Mouse (Mus musculus): ENCODE data around the gene Pipox.

The Pipox gene

DNA sequence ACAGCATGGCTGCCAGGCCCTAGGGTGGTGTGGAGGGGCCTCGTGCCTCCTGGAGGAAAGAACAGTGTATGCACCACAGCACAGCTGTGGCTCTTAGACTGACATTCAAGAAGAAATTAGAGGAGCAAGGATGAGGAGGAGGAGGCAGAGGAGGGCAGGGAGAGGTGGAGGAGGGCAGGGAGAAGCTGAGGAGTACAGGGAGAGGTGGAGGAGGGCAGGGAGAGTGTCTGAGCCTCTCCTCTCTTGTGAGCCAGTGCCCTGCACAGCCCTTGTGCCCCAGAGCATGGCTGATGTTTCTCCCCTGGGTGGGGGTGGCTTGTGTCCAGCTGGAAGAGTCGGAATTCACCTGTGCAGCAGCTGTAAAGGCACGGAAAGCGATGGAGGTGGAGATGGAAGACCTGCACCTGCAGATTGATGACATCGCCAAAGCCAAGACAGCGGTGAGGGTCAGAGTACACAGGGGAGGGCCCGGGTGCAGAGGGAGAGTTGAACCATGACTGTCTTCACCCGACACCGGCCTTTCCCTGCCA, 46.2 kb downstream of the Pipox start:
- in situ Hi-C loops (cut with MboI, MseI) = loop anchor here (5.0 kb wide), 1 partner anchor 65 kb away; no protein-coding TSS in a partner anchor

DNA sequence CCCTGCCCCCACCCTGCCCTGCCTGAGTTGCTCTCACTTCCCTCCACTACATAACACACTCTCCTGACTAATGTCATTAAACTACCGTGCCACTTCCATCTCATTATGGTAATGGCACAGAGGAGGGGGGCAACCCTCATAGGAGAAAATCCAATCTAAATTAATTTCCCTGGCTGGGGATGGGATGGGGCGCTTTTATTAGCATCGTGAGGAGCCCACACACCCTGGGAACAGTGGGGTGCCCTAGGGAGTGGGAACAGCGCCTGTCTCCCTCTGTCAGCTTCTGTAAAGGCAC, 50.0 kb downstream of the Pipox start:
- in situ Hi-C loops (cut with MboI, MseI) = no loop called here

DNA sequence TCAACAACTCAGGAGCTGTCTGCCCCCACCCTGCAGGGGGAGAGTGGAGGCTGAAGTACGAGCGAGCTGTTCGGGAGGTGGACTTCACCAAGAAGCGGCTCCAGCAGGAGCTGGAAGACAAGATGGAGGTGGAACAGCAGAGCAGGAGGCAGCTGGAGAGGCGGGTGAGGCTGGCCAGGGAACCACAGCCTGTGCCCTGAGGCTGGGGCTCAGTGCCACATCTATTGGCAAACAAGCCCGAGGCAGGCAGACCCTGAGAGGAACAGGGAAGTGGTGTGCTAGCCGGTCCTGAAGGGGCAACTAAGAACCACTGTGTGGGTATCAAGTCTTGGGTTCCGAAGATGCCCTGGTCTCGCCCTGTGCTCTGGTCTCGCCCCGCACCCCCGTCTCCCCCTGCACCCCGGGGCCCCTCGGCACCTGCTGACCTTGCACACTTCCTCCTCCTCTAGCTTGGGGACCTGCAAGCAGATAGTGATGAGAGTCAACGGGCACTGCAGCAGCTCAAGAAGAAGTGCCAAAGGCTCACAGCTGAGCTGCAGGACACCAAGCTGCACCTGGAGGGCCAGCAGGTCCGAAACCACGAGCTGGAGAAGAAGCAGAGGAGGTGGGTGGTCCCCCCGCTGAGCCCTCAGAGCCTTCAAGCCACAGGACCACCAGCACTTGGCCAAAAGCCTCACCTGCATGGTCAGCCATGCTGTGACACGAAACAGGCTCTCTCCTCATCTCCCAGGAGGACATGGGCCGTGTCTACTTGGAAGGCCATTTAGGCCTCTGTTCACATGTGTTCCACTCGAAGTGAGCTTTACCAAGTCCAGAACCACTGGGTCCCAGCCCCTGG, 50.6 kb downstream of the Pipox start:
- in situ Hi-C loops (cut with MboI, MseI) = no loop called here

DNA sequence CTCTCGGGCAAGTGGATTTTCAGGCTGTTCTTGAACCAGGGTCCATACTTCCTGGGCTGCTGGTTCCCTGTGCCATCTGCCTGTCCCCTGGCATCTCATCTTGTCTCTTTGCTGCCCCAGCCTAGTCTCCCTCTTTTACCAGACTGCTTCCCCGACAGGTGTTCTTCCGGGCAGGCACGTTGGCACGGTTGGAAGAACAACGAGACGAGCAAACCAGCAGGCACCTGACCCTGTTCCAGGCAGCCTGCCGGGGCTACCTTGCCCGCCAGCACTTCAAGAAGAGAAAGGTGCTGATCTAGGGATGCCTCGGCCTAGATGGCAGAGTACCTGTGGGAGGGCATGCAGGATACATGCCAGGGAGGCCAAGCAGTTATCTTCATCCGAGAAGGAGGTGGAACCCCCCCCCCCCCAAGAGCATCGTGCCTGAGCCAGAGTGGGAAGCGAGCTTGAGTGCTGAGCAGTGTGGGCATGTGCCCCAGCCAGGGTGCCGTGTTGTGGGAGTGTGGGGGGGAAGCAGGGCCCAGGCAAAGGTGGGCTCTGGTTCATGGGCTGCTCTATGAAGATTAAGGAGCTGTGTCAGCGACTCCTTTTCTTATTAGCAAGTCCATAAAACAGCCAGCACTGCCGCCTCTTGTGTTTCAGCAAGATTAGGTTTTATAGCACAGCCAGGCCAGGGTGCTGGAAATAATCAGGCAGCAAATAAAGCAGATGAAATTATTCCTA, 53.2 kb downstream of the Pipox start:
- in situ Hi-C loops (cut with MboI, MseI) = no loop called here

DNA sequence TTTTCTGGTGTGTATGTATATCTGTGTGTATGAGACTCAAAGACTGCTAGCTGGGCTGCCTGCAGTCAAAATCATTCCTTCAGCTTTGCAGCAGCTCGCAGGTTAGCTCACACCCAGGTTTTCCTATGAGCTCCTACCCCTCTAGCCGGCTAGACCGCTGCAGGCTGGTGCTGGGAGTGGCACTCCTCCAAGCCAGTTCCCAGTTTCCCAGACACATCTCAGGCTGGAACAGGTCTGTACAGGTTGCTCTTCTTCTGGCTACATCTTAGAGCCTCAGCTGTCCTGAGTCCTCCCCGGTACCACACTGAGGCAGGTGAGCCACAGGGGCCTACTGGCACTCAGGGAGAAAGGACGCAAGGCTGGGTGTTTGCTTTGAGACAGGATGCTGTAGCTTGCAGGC, 56.0 kb downstream of the Pipox start:
- in situ Hi-C loops (cut with MboI, MseI) = no loop called here

DNA sequence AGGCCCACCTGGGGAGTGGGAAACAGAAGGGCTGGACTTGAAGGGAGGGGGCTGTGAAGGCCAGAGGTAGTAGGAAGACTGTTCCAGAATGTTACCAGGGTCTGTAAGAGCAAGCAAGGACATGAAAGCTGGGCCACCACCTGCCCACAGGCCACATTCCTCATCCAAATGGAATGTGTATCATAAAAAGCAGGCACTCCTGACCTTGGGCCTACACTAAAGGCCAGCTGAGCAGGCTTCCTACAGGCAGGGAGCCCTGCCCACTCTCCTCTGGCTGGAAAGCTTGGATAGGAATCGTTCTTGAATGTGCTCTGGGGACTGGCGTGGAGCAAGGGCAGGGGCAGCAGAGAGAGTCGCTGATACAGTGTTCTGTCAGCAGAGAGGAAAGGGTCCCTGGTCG, 57.1 kb downstream of the Pipox start:
- in situ Hi-C loops (cut with MboI, MseI) = no loop called here

DNA sequence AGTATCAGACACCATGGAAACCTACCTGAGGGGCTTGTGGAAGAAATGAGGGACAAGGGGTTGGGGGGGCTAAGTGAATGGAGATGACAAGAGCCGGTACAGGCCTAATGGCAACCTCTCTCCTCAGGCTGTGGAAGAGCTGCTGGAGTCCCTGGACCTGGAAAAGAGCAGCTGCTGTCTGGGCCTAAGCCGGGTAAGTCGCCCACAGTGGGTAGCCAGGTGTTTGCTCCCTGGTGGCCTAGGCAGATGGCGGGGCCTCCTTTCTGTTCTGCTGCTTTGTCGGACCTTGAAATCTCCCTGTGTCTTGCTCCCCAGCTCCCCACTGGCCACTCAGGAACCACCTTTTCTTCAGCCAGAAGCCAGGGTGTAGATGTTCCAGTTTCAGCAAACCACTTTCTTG, 57.6 kb downstream of the Pipox start:
- in situ Hi-C loops (cut with MboI, MseI) = no loop called here

DNA sequence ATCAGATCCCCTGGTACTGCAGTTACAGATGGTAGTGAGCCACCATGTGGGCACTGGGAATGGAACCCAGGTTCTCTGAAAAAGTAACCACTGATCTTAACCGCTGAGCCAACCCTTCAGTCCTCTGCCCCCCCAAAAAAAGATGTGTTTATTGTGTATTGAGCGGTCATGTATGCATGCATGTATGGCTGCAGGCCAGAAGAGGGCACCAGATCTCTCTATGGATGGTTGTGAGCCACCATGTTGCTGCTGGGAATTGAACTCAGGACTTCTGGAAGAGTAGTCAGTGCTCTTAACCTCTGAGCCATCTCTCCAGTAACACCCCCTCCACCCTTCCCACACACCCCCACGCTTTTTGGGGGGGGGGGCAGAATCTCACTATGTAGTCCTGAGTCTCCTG, 58.8 kb downstream of the Pipox start:
- in situ Hi-C loops (cut with MboI, MseI) = no loop called here

DNA sequence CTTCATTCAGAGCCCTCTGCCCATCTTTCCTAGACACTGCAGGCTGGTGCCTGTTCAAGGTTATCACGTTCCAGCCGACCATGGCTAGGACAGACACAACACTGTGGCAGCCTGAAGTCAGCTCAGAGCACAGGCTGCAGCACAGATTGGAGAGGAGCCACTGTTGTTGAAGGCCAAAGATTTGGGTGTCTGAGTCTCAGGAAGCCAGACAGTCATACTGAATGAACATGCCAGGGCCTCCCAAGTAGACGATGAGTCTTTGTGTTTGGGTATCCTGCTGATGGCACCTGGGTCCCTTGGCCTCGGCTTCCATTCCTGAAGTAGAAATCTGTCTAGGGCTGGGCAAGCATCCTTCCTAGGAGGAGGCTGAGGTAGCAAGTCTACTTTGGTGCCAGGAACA, 61.4 kb downstream of the Pipox start:
- in situ Hi-C loops (cut with MboI, MseI) = no loop called here

DNA sequence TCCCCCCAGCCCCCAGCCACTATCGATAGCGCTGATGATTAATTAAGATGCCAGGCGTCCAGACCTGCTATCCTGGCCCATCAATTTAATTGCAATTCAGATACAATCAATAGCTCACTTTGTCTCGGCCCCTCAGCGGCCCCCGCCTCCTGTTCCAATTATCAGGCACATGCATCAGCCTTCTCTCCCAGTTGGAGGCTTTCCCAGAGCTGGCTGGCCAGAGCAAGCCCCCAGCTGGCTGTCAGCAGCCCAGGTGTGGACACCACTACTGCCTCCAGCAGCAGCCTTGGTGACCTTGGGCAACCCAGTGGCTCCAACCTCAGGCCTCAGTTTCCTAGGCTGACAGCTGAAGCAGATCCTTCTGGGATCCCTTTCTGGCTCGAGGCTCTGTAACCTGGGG, 63.0 kb downstream of the Pipox start:
- in situ Hi-C loops (cut with MboI, MseI) = no loop called here
